Mouse (Mus musculus): ENCODE results near the gene Hspb6. TPM values are rescaled to one million over a fixed set of nuclear protein-coding genes. Genes with fewer than 3 reads are reported as not detected.
A peak's percentile ranks its signal among the peaks of the same experiment; 100 is the strongest.

Hspb6 gene
- polyA plus RNA-seq, 1 experiment, result 6.4 TPM

- TF ChIP-seq EP300 (IDR thresholded peaks at IDR 0.05; ENCODE audit: insufficient read depth, low read depth, low read length), result no peak
- TF ChIP-seq POLR2A (IDR thresholded peaks at IDR 0.05; ENCODE audit: insufficient read depth, low read length), result no peak
- TF ChIP-seq CTCF (IDR thresholded peaks at IDR 0.05; ENCODE audit: low read depth, low read length), result no peak
- Histone ChIP-seq H3K27ac (ENCODE audit: insufficient read depth, low read length) (no peak overlapping the region), H3K4me1 (ENCODE audit: control insufficient read depth, insufficient read depth, low read length) (no peaks in the 10 kb centered on the region), H3K36me3 (ENCODE audit: control insufficient read depth, insufficient read depth, low read length, poor library complexity, severe bottlenecking) (peaks cover 57% of the 10 kb centered on the region), H3K9me3 (replicated peaks; ENCODE audit: control insufficient read depth, insufficient read depth, low read length, poor library complexity, severe bottlenecking) (no peaks in the 10 kb centered on the region), H3K4me3 (ENCODE audit: low read depth, low read length) (no peak overlapping the region), H3K9ac (ENCODE audit: low read depth, poor library complexity, severe bottlenecking) (no peak overlapping the region), H3K27me3 (ENCODE audit: control insufficient read depth, insufficient read depth, low read length, poor library complexity, severe bottlenecking) (no peaks in the 10 kb centered on the region)
Observed at GRCm38 (mm10) chr7:30584339-30584738, 32.4 kb downstream of the Hspb6 start.

GRCm38 (mm10) chr7:30585170-30585569 is 33.2 kb downstream of the Hspb6 start:
- TF ChIP-seq EP300 (IDR thresholded peaks at IDR 0.05; ENCODE audit: insufficient read depth, low read depth, low read length), result no peak
- no peak for TF ChIP-seq CTCF (IDR thresholded peaks at IDR 0.05; ENCODE audit: low read depth, low read length)
- TF ChIP-seq POLR2A (IDR thresholded peaks at IDR 0.05; ENCODE audit: insufficient read depth, low read length), result no peak
- H3K9ac ChIP-seq (ENCODE audit: low read depth, poor library complexity, severe bottlenecking), result no peak overlapping the region
- H3K9me3 ChIP-seq (replicated peaks; ENCODE audit: control insufficient read depth, insufficient read depth, low read length, poor library complexity, severe bottlenecking), result no peaks in the 10 kb centered on the region

GRCm38 (mm10) chr7:30586455-30587020 is 34.6 kb downstream of the Hspb6 start:
- TF ChIP-seq CTCF (IDR thresholded peaks at IDR 0.05; ENCODE audit: low read depth, low read length), result no peak
- no peak for TF ChIP-seq EP300 (IDR thresholded peaks at IDR 0.05; ENCODE audit: insufficient read depth, low read depth, low read length)
- TF ChIP-seq POLR2A (IDR thresholded peaks at IDR 0.05; ENCODE audit: insufficient read depth, low read length), result no peak
- Histone ChIP-seq H3K4me1 (ENCODE audit: control insufficient read depth, insufficient read depth, low read length) (peaks cover 3% of the 10 kb centered on the region), H3K9ac (ENCODE audit: low read depth, poor library complexity, severe bottlenecking) (peak overlapping the region; percentile 98; the same call in 1 of the 2 replicates), H3K36me3 (ENCODE audit: control insufficient read depth, insufficient read depth, low read length, poor library complexity, severe bottlenecking) (peaks cover 41% of the 10 kb centered on the region), H3K27ac (ENCODE audit: insufficient read depth, low read length) (no peak overlapping the region), H3K9me3 (replicated peaks; ENCODE audit: control insufficient read depth, insufficient read depth, low read length, poor library complexity, severe bottlenecking) (no peaks in the 10 kb centered on the region), H3K4me3 (ENCODE audit: low read depth, low read length) (no peak overlapping the region), H3K27me3 (ENCODE audit: control insufficient read depth, insufficient read depth, low read length, poor library complexity, severe bottlenecking) (no peaks in the 10 kb centered on the region)

More at GRCm38 (mm10) chr7:30585170-30585569, 33.2 kb downstream of the Hspb6 start:
- H3K4me1 ChIP-seq (ENCODE audit: control insufficient read depth, insufficient read depth, low read length), result peaks cover under 1% of the 10 kb centered on the region
- H3K36me3 ChIP-seq (ENCODE audit: control insufficient read depth, insufficient read depth, low read length, poor library complexity, severe bottlenecking), result peaks cover 50% of the 10 kb centered on the region
- H3K27me3 ChIP-seq (ENCODE audit: control insufficient read depth, insufficient read depth, low read length, poor library complexity, severe bottlenecking), result no peaks in the 10 kb centered on the region
- no peak overlapping the region for H3K4me3 ChIP-seq (ENCODE audit: low read depth, low read length)
- H3K27ac ChIP-seq (ENCODE audit: insufficient read depth, low read length), result no peak overlapping the region

DNA sequence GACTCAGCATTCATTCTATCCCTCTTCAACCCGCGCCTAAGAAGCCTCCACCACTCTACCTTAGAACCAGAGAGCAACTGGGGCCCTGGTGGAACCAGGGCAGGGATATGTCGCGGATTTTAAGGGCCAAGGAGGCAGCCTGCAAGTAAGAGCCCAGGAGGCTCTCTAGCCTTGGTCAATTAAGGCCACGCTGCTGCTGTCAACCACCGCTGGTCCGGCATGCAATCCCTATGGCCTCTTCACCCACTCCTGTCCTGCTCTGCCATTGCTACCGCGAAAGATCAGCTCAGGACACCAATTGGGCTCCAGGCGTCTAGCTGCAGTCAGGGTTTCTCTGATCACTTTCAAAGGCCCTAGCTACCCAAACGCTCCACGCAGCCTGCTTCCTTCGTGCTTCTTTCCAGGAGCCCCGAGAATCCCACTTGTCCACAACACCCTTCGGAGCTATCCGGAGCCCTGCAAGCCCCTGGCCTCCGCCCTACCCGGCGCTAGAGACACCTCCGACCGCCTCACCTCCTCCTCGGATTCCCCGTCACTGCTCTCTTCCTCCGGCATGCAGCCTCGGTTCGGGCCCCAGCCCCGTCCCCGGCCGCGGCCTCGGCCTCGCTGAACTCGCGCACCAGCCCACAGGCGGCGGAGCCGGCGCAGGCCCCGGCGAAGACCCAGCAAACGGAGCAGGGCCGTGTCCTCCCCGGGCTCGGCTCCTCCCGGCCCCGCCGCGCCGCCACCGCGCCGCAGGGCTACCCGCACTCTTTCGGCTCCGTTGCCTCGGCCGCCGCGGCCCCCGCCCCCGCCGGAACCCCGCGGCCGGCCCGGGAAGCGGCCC is 36.1 kb downstream of the Hspb6 start:
- peak overlapping the region; percentile 98 for H3K9ac ChIP-seq (ENCODE audit: low read depth, poor library complexity, severe bottlenecking)
- peak overlapping the region; percentile 100 for H3K4me3 ChIP-seq (ENCODE audit: low read depth, low read length)
- H3K27ac ChIP-seq (ENCODE audit: insufficient read depth, low read length), result peak overlapping the region; percentile 38; the same call in 1 of the 2 replicates
- H3K27me3 ChIP-seq (ENCODE audit: control insufficient read depth, insufficient read depth, low read length, poor library complexity, severe bottlenecking), result no peaks in the 10 kb centered on the region
- H3K36me3 ChIP-seq (ENCODE audit: control insufficient read depth, insufficient read depth, low read length, poor library complexity, severe bottlenecking), result peaks cover 29% of the 10 kb centered on the region
- no peaks in the 10 kb centered on the region for H3K9me3 ChIP-seq (replicated peaks; ENCODE audit: control insufficient read depth, insufficient read depth, low read length, poor library complexity, severe bottlenecking)
- TF ChIP-seq POLR2A (IDR thresholded peaks at IDR 0.05; ENCODE audit: insufficient read depth, low read length) (no peak), CTCF (IDR thresholded peaks at IDR 0.05; ENCODE audit: low read depth, low read length) (no peak), EP300 (IDR thresholded peaks at IDR 0.05; ENCODE audit: insufficient read depth, low read depth, low read length) (no peak)
- peaks cover 3% of the 10 kb centered on the region for H3K4me1 ChIP-seq (ENCODE audit: control insufficient read depth, insufficient read depth, low read length)

GRCm38 (mm10) chr7:30588676-30589434 is 36.9 kb downstream of the Hspb6 start, which contains the start of gene Kmt2b:
Gene Kmt2b, minus strand, starts transcription at chr7:30588726.
- TF ChIP-seq EP300 (IDR thresholded peaks at IDR 0.05; ENCODE audit: insufficient read depth, low read depth, low read length), result no peak
- peak within 1 kb of the TSS; percentile 66 for H3K27ac ChIP-seq (ENCODE audit: insufficient read depth, low read length)
- peak within 1 kb of the TSS; percentile 98 for H3K9ac ChIP-seq (ENCODE audit: low read depth, poor library complexity, severe bottlenecking)

More at GRCm38 (mm10) chr7:30588676-30589434, 36.9 kb downstream of the Hspb6 start, which contains the start of gene Kmt2b:
- H3K27me3 ChIP-seq (ENCODE audit: control insufficient read depth, insufficient read depth, low read length, poor library complexity, severe bottlenecking), result no peaks in the 10 kb centered on the region
- H3K9me3 ChIP-seq (replicated peaks; ENCODE audit: control insufficient read depth, insufficient read depth, low read length, poor library complexity, severe bottlenecking), result no peaks in the 10 kb centered on the region
- peaks cover 25% of the 10 kb centered on the region for H3K36me3 ChIP-seq (ENCODE audit: control insufficient read depth, insufficient read depth, low read length, poor library complexity, severe bottlenecking)
- H3K4me1 ChIP-seq (ENCODE audit: control insufficient read depth, insufficient read depth, low read length), result peaks cover 4% of the 10 kb centered on the region
- peak within 1 kb of the TSS; percentile 100 for H3K4me3 ChIP-seq (ENCODE audit: low read depth, low read length)
